Mouse (Mus musculus) midbrain, embryonic 14.5 days (tissue): Measurements from ENCODE around the gene Pklr. TPM values are rescaled to one million over a fixed set of nuclear protein-coding genes. Genes with fewer than 3 reads are reported as not detected.
"Not testable (repeated sequence)": the region's sequence is repeated elsewhere in the genome, so short reads cannot be mapped to it uniquely, and the experiment has no call there.

ENCODE experiments used
- ATAC-seq: fragments of 200-750 bp; cut with Nextera tagmentation; 2 replicates; pipeline ENCODE4 v1.8.0; 2017; ENCODE audit warnings: moderate number of reproducible peaks, moderate library complexity; ENCODE audit not compliant: low FRiP score, low TSS enrichment
- DNase-seq: peaks from one replicate; pipeline ENCODE4 v3.0.0-alpha.2; 2015
- H3K27ac ChIP-seq: fragments of 300-500 bp; sonication (generic); replicated peaks from 2 replicates; pipeline ENCODE4 v1.5.1; 2014; ENCODE audit warnings: mild to moderate bottlenecking, low read depth, low read length, moderate library complexity
- H3K27me3 ChIP-seq: fragments of 300-500 bp; sonication (generic); 2 replicates; pipeline ENCODE4 v1.6.1; 2014; ENCODE audit warnings: low read length, control low read depth, mixed read lengths; ENCODE audit not compliant: control insufficient read depth, insufficient read depth
- H3K36me3 ChIP-seq: fragments of 300-500 bp; sonication (generic); 2 replicates; pipeline ENCODE4 v1.6.1; 2014; ENCODE audit warnings: low read length, control low read depth; ENCODE audit not compliant: control insufficient read depth, insufficient read depth
- H3K4me1 ChIP-seq: fragments of 300-500 bp; sonication (generic); 2 replicates; pipeline ENCODE4 v1.6.1; 2014; ENCODE audit warnings: mild to moderate bottlenecking, antibody characterized with exemption, low read length, control low read depth; ENCODE audit not compliant: control insufficient read depth, insufficient read depth
- H3K4me2 ChIP-seq: fragments of 300-500 bp; sonication (generic); 2 replicates; pipeline ENCODE4 v1.6.1; 2014; ENCODE audit warnings: mild to moderate bottlenecking, low read length, moderate library complexity
- H3K4me3 ChIP-seq: fragments of 300-500 bp; sonication (generic); replicated peaks from 2 replicates; pipeline ENCODE4 v1.5.1; 2014; ENCODE audit warnings: low read depth, low read length
- H3K9ac ChIP-seq: fragments of 300-500 bp; sonication (generic); replicated peaks from 2 replicates; pipeline ENCODE4 v1.6.1; 2014; ENCODE audit warnings: mild to moderate bottlenecking, low read length, moderate library complexity
- H3K9me3 ChIP-seq: fragments of 300-500 bp; sonication (generic); 2 replicates; pipeline ENCODE4 v1.6.1; 2016; ENCODE audit warnings: low read length, control low read depth, mixed read lengths; ENCODE audit not compliant: control insufficient read depth
- WGBS: fragments of 180-500 bp; shearing (Covaris S2); extraction: QIAGEN DNeasy Blood & Tissue Kit; methylation state at CpG from one replicate; pipeline ENCODE4 v1.1.7; 2014; 5-methylcytosine and 5-hydroxymethylcytosine counted together
- polyA plus RNA-seq: library from polyadenylated mRNA; unstranded; fragments of >200 nt; fragmentation: Nextera tagmentation; extraction: Ambion mirVana; gene quantifications from 2 replicates; pipeline ENCODE4 v1.2.1, GENCODE M21; 2014

Pklr gene
- polyA plus RNA-seq, 1 experiment from 2014 or later, result 0.29 TPM

- H3K4me1 ChIP-seq, result no peaks in the 10 kb centered on the region
- 71% methylated on average over 14 of the region's 14 CpGs for WGBS
- peaks cover 35% of the 10 kb centered on the region for H3K36me3 ChIP-seq
- H3K27ac ChIP-seq, result no peak overlapping the region
- H3K9ac ChIP-seq, result no peak overlapping the region
- no peaks in the 10 kb centered on the region for H3K27me3 ChIP-seq
- ATAC-seq (no peak), DNase-seq (no peak)
- no peak overlapping the region for H3K4me3 ChIP-seq
- H3K9me3 ChIP-seq, result no peaks in the 10 kb centered on the region
- no peak overlapping the region for H3K4me2 ChIP-seq
Measured at GRCm38 (mm10) chr3:89148567-89148966, 12.6 kb downstream of the Pklr start.

GRCm38 (mm10) chr3:89152084-89152835, 16.3 kb downstream of the Pklr start:
- Histone ChIP-seq H3K4me3 (no peak overlapping the region), H3K9ac (no peak overlapping the region), H3K36me3 (peaks cover 35% of the 10 kb centered on the region), H3K9me3 (no peaks in the 10 kb centered on the region), H3K4me2 (no peak overlapping the region), H3K4me1 (no peaks in the 10 kb centered on the region), H3K27ac (no peak overlapping the region), H3K27me3 (no peaks in the 10 kb centered on the region)
- WGBS, result 66% methylated on average over 17 of the region's 17 CpGs
- ATAC-seq (no peak), DNase-seq (no peak)

GRCm38 (mm10) chr3:89156951-89157350, 21.0 kb downstream of the Pklr start:
- DNase-seq (no peak), ATAC-seq (no peak)
- Histone ChIP-seq H3K4me2 (no peak overlapping the region), H3K9me3 (no peaks in the 10 kb centered on the region), H3K27ac (no peak overlapping the region), H3K9ac (no peak overlapping the region), H3K27me3 (no peaks in the 10 kb centered on the region), H3K4me3 (no peak overlapping the region), H3K4me1 (peaks cover 18% of the 10 kb centered on the region), H3K36me3 (peaks cover 9% of the 10 kb centered on the region; the same call in 1 of the 2 replicates)
- WGBS, result 93% methylated on average over 8 of the region's 8 CpGs

- Histone ChIP-seq H3K27ac (0 out of 2 replicates have a peak overlapping the region, but pooled peaks have one; percentile 50), H3K4me3 (peak overlapping the region; percentile 81), H3K4me2 (peak overlapping the region; percentile 89), H3K4me1 (peaks cover 18% of the 10 kb centered on the region), H3K36me3 (no peaks in the 10 kb centered on the region), H3K27me3 (no peaks in the 10 kb centered on the region), H3K9ac (peak overlapping the region; percentile 74), H3K9me3 (no peaks in the 10 kb centered on the region)
- peak; percentile 38 for DNase-seq
- 20% methylated on average over 7 of the region's 7 CpGs for WGBS
- ATAC-seq, result no peak
Measured at GRCm38 (mm10) chr3:89158651-89159050, 22.7 kb downstream of the Pklr start.

- DNase-seq, result no peak
- Histone ChIP-seq H3K36me3 (no peaks in the 10 kb centered on the region), H3K4me1 (peaks cover 20% of the 10 kb centered on the region), H3K27ac (0 out of 2 replicates have a peak overlapping the region, but pooled peaks have one; percentile 50), H3K4me2 (peak overlapping the region; percentile 89), H3K9ac (peak overlapping the region; percentile 74), H3K27me3 (no peaks in the 10 kb centered on the region), H3K9me3 (no peaks in the 10 kb centered on the region), H3K4me3 (peak overlapping the region; percentile 81)
- 2% methylated on average over 13 of the region's 13 CpGs for WGBS
- peak; percentile 31; the same call in 1 of the 2 replicates for ATAC-seq
Measured at GRCm38 (mm10) chr3:89159211-89159610, 23.3 kb downstream of the Pklr start.

- under 1% methylated on average over 61 of the region's 66 CpGs for WGBS
- DNase-seq, result peak; percentile 93
- peak; percentile 87 for ATAC-seq
Measured at GRCm38 (mm10) chr3:89159616-89160344, 23.8 kb downstream of the Pklr start, which contains the start of gene Hcn3. Gene Hcn3 (minus strand): TSS chr3:89160196.

GRCm38 (mm10) chr3:89161207-89161606, 25.3 kb downstream of the Pklr start:
- not testable (repeated sequence) for ATAC-seq, H3K36me3 ChIP-seq, DNase-seq, H3K4me3 ChIP-seq, H3K27me3 ChIP-seq, H3K27ac ChIP-seq, H3K9ac ChIP-seq, H3K9me3 ChIP-seq, H3K4me2 ChIP-seq
- peaks cover 30% of the 10 kb centered on the region for H3K4me1 ChIP-seq

More at GRCm38 (mm10) chr3:89159616-89160344, 23.8 kb downstream of the Pklr start, which contains the start of gene Hcn3:
- H3K9ac ChIP-seq, result peak within 1 kb of the TSS; percentile 74
- peaks cover 20% of the 10 kb centered on the region for H3K4me1 ChIP-seq
- H3K9me3 ChIP-seq, result no peaks in the 10 kb centered on the region
- H3K36me3 ChIP-seq, result no peaks in the 10 kb centered on the region
- peak within 1 kb of the TSS; percentile 71 for H3K27ac ChIP-seq
- no peaks in the 10 kb centered on the region for H3K27me3 ChIP-seq
- H3K4me2 ChIP-seq, result peak within 1 kb of the TSS; percentile 89
- H3K4me3 ChIP-seq, result peak within 1 kb of the TSS; percentile 81

- H3K9ac ChIP-seq, result no peak overlapping the region
- WGBS, result 84% methylated on average over 4 of the region's 4 CpGs
- H3K36me3 ChIP-seq, result peaks cover 5% of the 10 kb centered on the region; the same call in 1 of the 2 replicates
- H3K4me2 ChIP-seq, result no peak overlapping the region
- ATAC-seq (no peak), DNase-seq (no peak)
- no peak overlapping the region for H3K27ac ChIP-seq
- H3K9me3 ChIP-seq, result no peaks in the 10 kb centered on the region
- H3K4me1 ChIP-seq, result peaks cover 30% of the 10 kb centered on the region
- H3K4me3 ChIP-seq, result no peak overlapping the region
- H3K27me3 ChIP-seq, result no peaks in the 10 kb centered on the region
Measured at GRCm38 (mm10) chr3:89161786-89162185, 25.8 kb downstream of the Pklr start.
